11 mouse cellular contexts compared by ENCODE assay signal in genomic region chr19:58859357-58859756, GRCm38 (mm10).
DNase-seq lines count a peak whose midpoint lies in the region; ATAC-seq and TF ChIP-seq lines count a peak whose summit lies in the region.
"Had no signal": no experiment of that assay in that cellular context is flagged by ENCODE, and none has a peak within 500 bp of the region (broad histone marks: within the 10 kb centered on the region; RNA-seq: fewer than 3 reads in every experiment).

No protein-coding gene starts in this region.

- TF ChIP-seq POLR2A in embryonic fibroblast, embryonic 13.5 days (IDR thresholded peaks at IDR 0.05; ENCODE audit: low read depth, low read length), result no peak
- no peak for TF ChIP-seq POLR2A in limb, embryonic 14.5 days (IDR thresholded peaks at IDR 0.05; ENCODE audit: borderline replicate concordance, extremely low read depth, insufficient read depth, insufficient read length)

- H3K36me3 ChIP-seq in heart, embryonic 11.5 days (ENCODE audit: control insufficient read depth, insufficient read depth, low read length), result no peaks in the 10 kb centered on the region
- no peaks in the 10 kb centered on the region for H3K36me3 ChIP-seq in E14TG2a.4 (ENCODE audit: insufficient read depth, low read length)
- H3K36me3 ChIP-seq in limb, embryonic 14.5 days (ENCODE audit: control insufficient read depth, insufficient read depth, low read length), result no peaks in the 10 kb centered on the region
- H3K36me3 ChIP-seq: G1E had no signal

- H3K9me3 ChIP-seq in heart, embryonic 11.5 days (replicated peaks; ENCODE audit: control insufficient read depth, low read length), result no peaks in the 10 kb centered on the region
- H3K9me3 ChIP-seq in E14TG2a.4 (ENCODE audit: low read length), result no peaks in the 10 kb centered on the region; the same call in 1 of the 2 replicates
- H3K9me3 ChIP-seq in limb, embryonic 14.5 days (ENCODE audit: control insufficient read depth, low read length), result no peaks in the 10 kb centered on the region

- WGBS in heart, embryonic 11.5 days (ENCODE audit: insufficient replicate concordance), result 18% methylated on average over 6 of the region's 6 CpGs
- WGBS in limb, embryonic 14.5 days, result 13% methylated on average over 6 of the region's 6 CpGs

- H3K4me1 ChIP-seq in heart, embryonic 11.5 days (ENCODE audit: control insufficient read depth, insufficient read depth, low read length), result peaks cover 13% of the 10 kb centered on the region
- peaks cover 35% of the 10 kb centered on the region for H3K4me1 ChIP-seq in E14TG2a.4 (replicated peaks; ENCODE audit: low read depth, low read length)
- H3K4me1 ChIP-seq in embryonic fibroblast, embryonic 13.5 days (ENCODE audit: control insufficient read depth, insufficient read depth, low read length), result peaks cover 3% of the 10 kb centered on the region; the same call in 1 of the 2 replicates
- peaks cover 10% of the 10 kb centered on the region for H3K4me1 ChIP-seq in limb, embryonic 14.5 days (ENCODE audit: control insufficient read depth, insufficient read depth, low read length)

- no peaks in the 10 kb centered on the region; the same call in 1 of the 2 replicates for H3K27me3 ChIP-seq in heart, embryonic 11.5 days (ENCODE audit: control insufficient read depth, insufficient read depth, low read length)
- H3K27me3 ChIP-seq in E14TG2a.4 (ENCODE audit: insufficient read depth, low read length), result peaks cover 44% of the 10 kb centered on the region
- H3K27me3 ChIP-seq in limb, embryonic 14.5 days (ENCODE audit: control insufficient read depth, insufficient read depth, low read length), result peaks cover 8% of the 10 kb centered on the region; the same call in 1 of the 2 replicates

- no peak for ATAC-seq in heart, embryonic 11.5 days (replicated peaks; ENCODE audit: insufficient number of reproducible peaks, low FRiP score, low TSS enrichment)
- no peak for ATAC-seq in limb, embryonic 14.5 days (ENCODE audit: low FRiP score, low read depth)

- no peak overlapping the region for H3K9ac ChIP-seq in heart, embryonic 11.5 days (ENCODE audit: low read depth, low read length)
- no peak overlapping the region for H3K9ac ChIP-seq in limb, embryonic 14.5 days (ENCODE audit: low read depth, low read length, severe bottlenecking)

- peak overlapping the region; percentile 59 for H3K4me3 ChIP-seq in heart, embryonic 11.5 days (ENCODE audit: low read depth, low read length)
- H3K4me3 ChIP-seq in E14TG2a.4 (replicated peaks; ENCODE audit: low read length), result peak overlapping the region; percentile 81
- peak overlapping the region; percentile 46 for H3K4me3 ChIP-seq in embryonic fibroblast, embryonic 13.5 days (ENCODE audit: insufficient read depth, low read length)
- peak overlapping the region; percentile 57; the same call in 1 of the 2 replicates for H3K4me3 ChIP-seq in limb, embryonic 14.5 days (replicated peaks; ENCODE audit: low read length)

- DNase-seq in heart, postnatal 4 days, result no peak
- no peak for DNase-seq in limb, embryonic 14.5 days (ENCODE audit: low spot score)
- DNase-seq in spleen, adult 18-20 months, result no peak
- no peak for DNase-seq in thymus, postnatal 25 days
- no peak for DNase-seq in left cerebral cortex, adult 8-10 months (ENCODE audit: low spot score in 2 of 2)
- DNase-seq: thymus, adult 18-20 months had no signal

- peak overlapping the region; percentile 94 for H3K4me2 ChIP-seq in heart, embryonic 11.5 days
- peak overlapping the region; percentile 93 for H3K4me2 ChIP-seq in limb, embryonic 14.5 days (replicated peaks; ENCODE audit: low read depth, low read length, severe bottlenecking)

- no peak overlapping the region for H3K27ac ChIP-seq in heart, embryonic 11.5 days (ENCODE audit: low read depth, low read length)
- no peak overlapping the region for H3K27ac ChIP-seq in embryonic fibroblast, embryonic 13.5 days (ENCODE audit: insufficient read depth, low read length)
- H3K27ac ChIP-seq in limb, embryonic 14.5 days (replicated peaks; ENCODE audit: low read depth, low read length), result no peak overlapping the region
- H3K27ac ChIP-seq: macrophage had no signal

- TF ChIP-seq CTCF in E14TG2a.4 (conservative IDR thresholded peaks at IDR 0.05; ENCODE audit: low read length), result no peak
- TF ChIP-seq CTCF in embryonic fibroblast, embryonic 13.5 days (IDR thresholded peaks at IDR 0.05; ENCODE audit: borderline replicate concordance, insufficient read depth, low read length), result no peak
